Mouse (Mus musculus) kidney, postnatal 4 days (tissue): Measurements from ENCODE around the gene Spata13.

Experiments used
- DNase-seq, 2 experiments: peaks; one replicate each; pipeline ENCODE4 v3.0.0; 2021; ENCODE audit warnings: mixed read lengths in 2 of 2

The Spata13 gene

GRCm38 (mm10) chr14:60633961-60634864 lies at the start of gene Spata13:
TSS of gene Spata13 (plus strand) at chr14:60634001.
- DNase-seq = peak; percentile 96 to 97

GRCm38 (mm10) chr14:60586687-60587453 lies 46.9 kb upstream of the Spata13 start:
- peak in 1 of 2 experiments; percentile 26 for DNase-seq

- no peak for DNase-seq
These were observed 44.8 kb upstream of the Spata13 start for GRCm38 (mm10) chr14:60589001-60589400.

- no peak for DNase-seq
These were observed 41.5 kb upstream of the Spata13 start for GRCm38 (mm10) chr14:60592339-60592738.

- DNase-seq = peak; percentile 62 to 72
These were observed 41.0 kb upstream of the Spata13 start for GRCm38 (mm10) chr14:60592822-60593221.

GRCm38 (mm10) chr14:60597571-60597970 lies 36.2 kb upstream of the Spata13 start:
- DNase-seq = peak; percentile 41 to 62

GRCm38 (mm10) chr14:60599044-60599443 lies 34.8 kb upstream of the Spata13 start:
- no peak for DNase-seq

- no peak for DNase-seq
These were observed 28.2 kb upstream of the Spata13 start for GRCm38 (mm10) chr14:60605564-60605963.

- DNase-seq = peak; percentile 59 to 69
These were observed 27.6 kb upstream of the Spata13 start for GRCm38 (mm10) chr14:60606194-60606593.

- no peak for DNase-seq
These were observed 26.1 kb upstream of the Spata13 start for GRCm38 (mm10) chr14:60607743-60608142.

GRCm38 (mm10) chr14:60609160-60609559 lies 24.6 kb upstream of the Spata13 start:
- no peak for DNase-seq

GRCm38 (mm10) chr14:60612671-60613070 lies 21.1 kb upstream of the Spata13 start:
- no peak for DNase-seq

GRCm38 (mm10) chr14:60621076-60621475 lies 12.7 kb upstream of the Spata13 start:
- no peak for DNase-seq

- no peak for DNase-seq
These were observed 8.3 kb upstream of the Spata13 start for GRCm38 (mm10) chr14:60625486-60625885.

GRCm38 (mm10) chr14:60629887-60630460 lies 3.8 kb upstream of the Spata13 start:
- no peak for DNase-seq

- DNase-seq = no peak
These were observed 2.8 kb upstream of the Spata13 start for GRCm38 (mm10) chr14:60630981-60631380.

- peak; percentile 67 to 83 for DNase-seq
These were observed 1.3 kb downstream of the Spata13 start for GRCm38 (mm10) chr14:60634877-60635771.

GRCm38 (mm10) chr14:60635911-60636607 lies 2.3 kb downstream of the Spata13 start:
- peak; percentile 43 to 59 for DNase-seq

- DNase-seq = no peak
These were observed 2.8 kb downstream of the Spata13 start for GRCm38 (mm10) chr14:60636608-60636980.

- DNase-seq = no peak
These were observed 3.2 kb downstream of the Spata13 start for GRCm38 (mm10) chr14:60636996-60637395.

- DNase-seq = peak in 1 of 2 experiments; percentile 38
These were observed 4.4 kb downstream of the Spata13 start for GRCm38 (mm10) chr14:60638159-60638558.

GRCm38 (mm10) chr14:60639195-60639594 lies 5.4 kb downstream of the Spata13 start:
- no peak for DNase-seq
